Mouse (Mus musculus) right cerebral cortex, adult 2 months (tissue): ENCODE data around the gene Sart1.
"Not testable (repeated sequence)": the region's sequence is repeated elsewhere in the genome, so short reads cannot be mapped to it uniquely, and the experiment has no call there.

ENCODE experiments used
- DNase-seq, 2 experiments: peaks; one replicate each; pipeline ENCODE4 v3.0.0; 2021 to 2022; ENCODE audit warnings: low spot score in 2 of 2

Gene Sart1

GRCm38 (mm10) chr19:5370932-5371331, 17.6 kb downstream of the Sart1 start:
- DNase-seq: no peak

GRCm38 (mm10) chr19:5367455-5367854, 21.0 kb downstream of the Sart1 start:
- no peak for DNase-seq

- DNase-seq: no peak
Measured at GRCm38 (mm10) chr19:5367053-5367359, 21.5 kb downstream of the Sart1 start, which contains the start of gene Banf1. Gene Banf1, minus strand, starts transcription at chr19:5367168.

GRCm38 (mm10) chr19:5366175-5367052, 22.1 kb downstream of the Sart1 start, which contains the start of gene Eif1ad:
Gene Eif1ad, plus strand, starts transcription at chr19:5366741.
- peak; percentile 93 to 98 for DNase-seq

- DNase-seq: no peak
Measured at GRCm38 (mm10) chr19:5365751-5366150, 22.8 kb downstream of the Sart1 start.

- no peak for DNase-seq
Measured at GRCm38 (mm10) chr19:5364124-5364523, 24.4 kb downstream of the Sart1 start.

- no peak for DNase-seq
Measured at GRCm38 (mm10) chr19:5362186-5362585, 26.3 kb downstream of the Sart1 start.

GRCm38 (mm10) chr19:5356080-5356479, 32.4 kb downstream of the Sart1 start:
- no peak for DNase-seq

- DNase-seq: no peak
Measured at GRCm38 (mm10) chr19:5353609-5354008, 34.9 kb downstream of the Sart1 start.

GRCm38 (mm10) chr19:5349502-5349873, 39.0 kb downstream of the Sart1 start, which contains the start of gene Cst6:
Gene Cst6, minus strand, starts transcription at chr19:5349574.
- DNase-seq: not testable (repeated sequence)

GRCm38 (mm10) chr19:5348526-5349501, 39.7 kb downstream of the Sart1 start:
- DNase-seq: peak; percentile 39 to 40

GRCm38 (mm10) chr19:5348064-5348463, 40.4 kb downstream of the Sart1 start:
- no peak for DNase-seq

GRCm38 (mm10) chr19:5345297-5346131, 43.0 kb downstream of the Sart1 start:
- DNase-seq: no peak

- DNase-seq: no peak
Measured at GRCm38 (mm10) chr19:5341360-5341759, 47.1 kb downstream of the Sart1 start.

- DNase-seq: peak; percentile 78 to 82
Measured at GRCm38 (mm10) chr19:5337975-5338374, 50.5 kb downstream of the Sart1 start.

GRCm38 (mm10) chr19:5335441-5335840, 53.1 kb downstream of the Sart1 start, which contains the start of gene Catsper1:
Gene Catsper1, plus strand, starts transcription at chr19:5335741.
- no peak for DNase-seq

- no peak for DNase-seq
Measured at GRCm38 (mm10) chr19:5334741-5335140, 53.8 kb downstream of the Sart1 start.

GRCm38 (mm10) chr19:5327970-5328369, 60.5 kb downstream of the Sart1 start:
- no peak for DNase-seq
